Mouse (Mus musculus): ENCODE results near the gene Klf12.

Gene Klf12

DNA sequence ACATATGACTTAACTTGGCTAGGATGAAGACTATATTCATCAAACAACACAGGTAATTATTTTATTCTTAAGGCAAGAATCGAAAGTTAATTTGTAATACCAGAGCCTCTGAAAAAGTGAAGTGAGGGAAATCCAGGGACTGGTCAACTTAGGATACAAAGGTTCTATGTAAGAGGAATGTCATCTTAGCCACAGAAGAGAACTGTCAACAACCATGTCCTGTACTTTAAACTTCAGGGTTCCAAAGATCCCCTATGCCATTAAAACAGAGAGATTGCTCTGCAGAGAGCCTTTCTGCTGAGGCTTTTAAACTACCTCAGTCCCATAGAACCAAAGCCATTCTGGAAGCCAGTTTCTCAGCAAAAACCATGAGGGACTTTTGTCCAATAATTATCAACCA is 144.1 kb downstream of the Klf12 start:
- CTCF ChIA-PET: no interaction called here

DNA sequence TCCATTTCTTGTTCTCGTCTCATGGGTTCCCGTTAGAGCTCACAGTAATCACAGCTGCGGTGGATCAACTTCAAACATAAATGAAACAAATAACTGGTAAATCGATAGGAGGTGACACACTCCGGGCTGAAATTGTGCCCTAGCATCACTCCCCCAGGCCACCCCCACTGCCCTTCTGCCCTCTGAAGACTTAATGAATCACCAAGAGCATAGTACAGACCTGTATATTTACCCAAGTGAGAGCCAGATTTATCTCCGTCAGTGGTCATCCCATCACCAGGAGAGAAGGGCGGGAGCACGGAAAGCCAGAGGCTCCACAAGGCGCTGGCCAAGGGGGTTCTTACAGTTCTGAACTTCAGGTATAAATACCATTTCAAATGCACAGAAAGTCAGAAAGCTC is 150.2 kb downstream of the Klf12 start:
- CTCF ChIA-PET: no interaction called here

- CTCF ChIA-PET: no interaction called here
These were observed 152.0 kb downstream of the Klf12 start for GRCm38 (mm10) chr14:100132479-100132878.

DNA sequence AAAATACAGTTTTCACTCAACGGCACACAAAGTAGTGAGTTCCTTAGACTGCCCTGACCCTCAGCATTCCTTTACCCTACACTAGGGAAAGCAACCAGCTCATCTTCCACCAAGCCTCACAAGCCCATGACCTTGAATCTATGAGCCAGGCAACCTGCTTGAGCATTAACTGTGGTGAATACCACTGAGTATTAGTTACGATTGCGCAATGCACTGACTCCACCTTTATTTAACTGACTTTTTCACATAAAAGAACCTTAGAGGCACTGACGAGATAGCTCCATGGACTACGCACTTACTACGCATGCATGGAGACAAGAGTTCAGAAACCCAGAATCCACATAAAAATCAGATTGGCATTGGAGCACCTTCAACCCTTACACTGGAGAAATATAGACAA is 158.4 kb downstream of the Klf12 start:
- CTCF ChIA-PET: no interaction called here

DNA sequence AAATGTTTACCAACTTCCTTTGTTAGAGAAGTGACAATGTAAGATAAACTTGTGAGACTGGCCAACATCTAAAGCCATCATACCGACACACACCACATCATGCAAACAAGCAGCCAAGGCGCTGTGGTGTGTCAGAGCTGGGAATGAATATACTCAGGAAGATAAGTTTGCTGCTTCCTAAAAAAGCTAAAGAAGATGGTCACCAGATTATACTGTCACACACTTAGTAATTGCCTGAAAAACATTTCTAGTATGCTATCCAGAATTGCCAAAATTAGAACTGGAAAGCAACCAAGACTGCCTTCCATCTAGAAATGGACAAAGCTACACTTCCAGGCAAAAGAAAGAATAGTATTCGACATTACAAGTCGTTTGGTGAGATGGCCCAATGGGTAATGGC is 163.4 kb downstream of the Klf12 start:
- CTCF ChIA-PET: no interaction called here

DNA sequence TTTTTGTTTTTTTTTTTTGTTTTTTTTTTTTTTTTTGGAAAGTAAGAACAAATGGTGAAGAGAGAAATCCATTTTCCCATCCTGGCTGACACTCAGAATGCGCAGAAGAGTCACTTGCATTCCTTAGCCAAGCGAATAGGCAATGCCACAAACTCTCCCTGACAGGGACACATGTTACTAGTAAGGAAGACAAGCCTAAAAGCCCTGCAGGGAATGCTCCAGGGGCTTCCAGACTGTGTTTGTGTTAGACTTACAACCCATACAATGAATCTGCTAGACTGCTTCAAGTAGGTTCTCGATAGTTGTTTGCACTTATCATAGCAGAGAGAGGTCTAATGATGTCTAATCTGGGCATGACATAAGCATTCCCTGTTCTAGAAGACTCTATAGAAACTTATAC is 164.6 kb downstream of the Klf12 start:
- CTCF ChIA-PET: no interaction called here

GRCm38 (mm10) chr14:100113419-100113818 is 171.1 kb downstream of the Klf12 start:
- CTCF ChIA-PET: no interaction called here

GRCm38 (mm10) chr14:100111735-100112134 is 172.7 kb downstream of the Klf12 start:
- CTCF ChIA-PET: no interaction called here

- CTCF ChIA-PET: no interaction called here
These were observed 174.9 kb downstream of the Klf12 start for GRCm38 (mm10) chr14:100109563-100109962.

DNA sequence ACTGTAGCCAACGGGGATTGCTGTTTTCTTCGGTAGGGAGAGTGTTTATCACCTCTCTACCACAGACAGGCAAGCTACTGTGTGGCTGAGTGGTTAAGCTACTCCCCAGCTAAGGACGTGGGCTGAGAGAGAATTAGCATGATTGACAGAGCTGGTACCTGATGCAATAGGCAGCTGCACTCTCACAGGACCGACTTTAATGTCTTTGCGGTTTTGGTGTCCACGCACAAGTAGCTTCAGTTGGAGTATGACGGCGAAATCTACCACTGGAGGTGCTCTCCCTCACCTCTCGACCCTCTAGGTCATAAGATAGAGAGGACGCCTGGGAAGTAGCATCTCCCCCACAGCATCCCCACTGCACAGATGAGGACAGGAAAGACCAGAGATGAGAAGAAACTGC is 178.9 kb downstream of the Klf12 start:
- CTCF ChIA-PET: no interaction called here

DNA sequence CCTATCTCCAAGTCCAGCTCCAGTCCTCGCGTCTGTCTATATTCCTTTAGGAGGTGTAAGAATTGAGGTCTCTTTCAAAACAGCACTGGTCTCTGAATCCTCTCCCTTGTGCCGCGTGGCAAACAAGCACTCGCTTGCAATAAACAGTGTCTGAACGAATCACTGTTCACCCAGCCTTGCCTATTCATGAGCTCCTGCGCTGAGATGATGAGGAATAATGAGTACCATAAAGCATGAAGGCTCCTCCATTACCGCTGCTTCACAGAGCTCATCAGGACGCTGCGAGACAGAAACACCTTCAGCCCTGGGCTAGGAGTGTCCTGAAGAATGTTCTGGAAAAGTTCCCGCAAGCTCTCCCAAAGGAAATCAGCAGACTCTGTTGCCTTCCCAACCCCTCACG is 179.7 kb downstream of the Klf12 start:
- CTCF ChIA-PET: no interaction called here

DNA sequence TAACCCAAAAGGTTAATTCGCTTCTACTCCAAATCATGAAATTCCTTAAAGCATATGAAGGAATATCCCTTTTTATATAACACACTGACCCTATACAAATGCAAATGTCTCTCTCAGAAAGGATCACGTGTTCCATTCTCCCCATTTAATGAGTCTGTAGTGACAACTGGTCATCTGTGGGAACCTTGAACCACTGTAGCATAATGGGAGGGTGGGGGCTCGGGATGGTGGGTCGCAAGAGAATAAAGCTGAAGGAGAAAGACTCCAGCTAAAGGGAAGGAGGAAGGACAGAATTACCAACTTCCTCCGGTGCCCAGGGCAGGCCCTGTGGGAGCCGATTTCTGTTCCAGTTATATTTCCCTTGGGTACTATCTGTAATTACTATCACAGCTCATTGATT is 180.7 kb downstream of the Klf12 start:
- CTCF ChIA-PET: no interaction called here

- CTCF ChIA-PET: no interaction called here
These were observed 187.0 kb downstream of the Klf12 start for GRCm38 (mm10) chr14:100097208-100098189.

DNA sequence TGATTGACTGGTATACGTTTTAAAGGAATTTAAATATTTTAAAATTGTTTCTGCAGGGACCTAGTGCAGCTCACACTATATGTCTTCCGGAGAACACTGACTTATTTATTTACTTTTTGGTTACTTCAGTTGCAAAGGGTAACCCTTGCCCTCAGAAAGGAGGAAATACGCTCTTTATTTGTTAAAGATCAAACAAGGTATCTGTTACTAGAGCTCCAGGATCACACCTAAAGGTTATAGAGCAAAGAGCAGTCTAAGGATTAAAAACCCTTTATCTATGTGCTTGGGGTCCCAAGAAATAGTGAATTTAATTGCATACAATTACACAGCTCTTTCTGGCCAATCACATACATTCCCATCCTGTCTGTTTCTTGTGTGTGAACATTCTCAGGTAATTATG is 188.7 kb downstream of the Klf12 start:
- CTCF ChIA-PET: interaction anchor here (0.6 kb wide), 1 partner anchor 389 kb away, joined by 3 read pairs; no protein-coding TSS in a partner anchor

DNA sequence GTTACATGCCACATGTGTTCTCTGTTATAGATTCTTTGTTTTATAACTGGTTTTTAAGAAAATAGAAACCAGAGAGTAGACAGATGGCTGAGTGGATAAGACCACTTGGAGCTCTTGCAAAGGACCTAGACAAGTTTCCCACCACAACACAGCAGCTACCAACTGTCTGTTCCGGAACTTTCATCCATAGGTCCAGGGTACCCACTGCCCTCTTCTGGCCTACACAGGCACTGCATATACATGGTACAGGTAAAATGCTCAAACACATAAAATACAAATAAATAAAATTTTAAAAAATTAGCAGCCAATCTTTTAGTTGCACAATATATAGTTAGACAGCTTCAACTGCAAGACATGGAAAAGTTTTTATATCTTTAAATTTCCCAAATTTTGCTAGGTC is 194.0 kb downstream of the Klf12 start:
- CTCF ChIA-PET: no interaction called here

DNA sequence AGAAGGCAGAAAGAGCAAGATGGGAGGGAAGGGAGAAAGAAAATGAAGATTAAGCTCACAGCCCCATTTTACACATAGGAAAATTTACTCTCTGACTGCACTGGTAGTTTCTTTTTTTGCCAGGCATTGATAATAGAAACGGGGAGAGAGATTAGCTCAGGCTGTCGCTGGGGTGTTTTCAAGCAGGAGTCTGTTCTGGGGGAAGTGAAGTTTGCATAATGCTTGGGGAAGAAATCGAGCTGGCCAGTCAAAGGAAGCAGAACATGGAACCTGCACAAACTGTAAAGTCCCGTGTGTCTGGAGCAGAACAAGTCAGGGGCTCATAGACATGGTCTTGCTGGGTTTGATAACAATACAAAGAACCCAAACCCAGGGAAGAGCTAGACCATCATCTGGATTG is 204.9 kb downstream of the Klf12 start:
- CTCF ChIA-PET: no interaction called here

GRCm38 (mm10) chr14:100072431-100073195 is 211.9 kb downstream of the Klf12 start:
- CTCF ChIA-PET: no interaction called here

DNA sequence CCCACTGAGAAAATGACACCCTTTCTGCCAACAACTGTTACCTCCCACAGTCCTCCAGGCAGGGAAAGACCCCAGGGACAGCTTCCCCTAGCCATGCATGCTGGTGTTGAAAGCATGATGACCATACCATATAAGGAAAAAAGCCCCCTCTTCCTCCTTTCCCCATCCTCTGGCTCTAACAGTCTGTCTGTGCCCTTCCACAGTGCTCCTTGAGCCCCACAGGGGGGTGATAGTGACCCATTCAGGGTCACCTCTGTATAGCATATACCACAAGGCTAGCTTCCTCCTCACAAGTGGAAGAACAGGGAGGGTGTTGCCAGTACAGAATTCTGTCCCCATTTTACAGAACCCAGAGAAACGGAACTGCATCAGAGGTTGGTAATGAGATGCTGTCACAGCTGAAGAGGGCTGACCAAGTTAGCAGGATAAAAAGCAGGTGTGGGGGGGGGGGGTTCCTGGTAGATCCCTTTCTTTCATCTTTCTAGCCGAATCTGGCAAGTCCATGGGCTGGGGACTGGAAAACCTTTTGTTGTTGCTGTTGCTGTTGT is 214.9 kb downstream of the Klf12 start:
- CTCF ChIA-PET: no interaction called here

GRCm38 (mm10) chr14:100068715-100069114 is 215.8 kb downstream of the Klf12 start:
- CTCF ChIA-PET: no interaction called here

- CTCF ChIA-PET: no interaction called here
These were observed 222.0 kb downstream of the Klf12 start for GRCm38 (mm10) chr14:100062516-100062915.

- CTCF ChIA-PET: no interaction called here
These were observed 230.3 kb downstream of the Klf12 start for GRCm38 (mm10) chr14:100054150-100054549.

- CTCF ChIA-PET: no interaction called here
These were observed 231.0 kb downstream of the Klf12 start for GRCm38 (mm10) chr14:100053456-100053855.

DNA sequence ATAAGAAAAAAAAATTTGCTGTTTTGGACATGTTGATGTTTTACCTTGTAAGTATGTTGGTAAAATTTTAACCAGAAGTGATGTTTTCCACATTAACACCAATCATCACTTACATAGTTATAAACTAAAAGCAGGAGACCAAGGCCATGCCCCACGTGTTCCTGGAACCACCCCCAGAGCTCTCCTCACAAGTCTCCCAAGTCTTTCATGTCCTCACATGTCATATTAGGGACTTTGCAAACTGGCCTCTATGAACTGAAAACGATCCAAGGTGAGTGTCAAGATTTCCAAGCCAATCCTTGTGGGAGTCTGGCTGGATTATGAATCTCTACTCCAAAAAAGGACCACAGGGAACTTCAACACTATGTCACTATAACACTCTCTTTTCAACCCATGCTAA is 231.6 kb downstream of the Klf12 start:
- CTCF ChIA-PET: no interaction called here

All from spleen, embryonic (tissue).